Mouse (Mus musculus): Measurements from ENCODE around the gene Gck.

DNA sequence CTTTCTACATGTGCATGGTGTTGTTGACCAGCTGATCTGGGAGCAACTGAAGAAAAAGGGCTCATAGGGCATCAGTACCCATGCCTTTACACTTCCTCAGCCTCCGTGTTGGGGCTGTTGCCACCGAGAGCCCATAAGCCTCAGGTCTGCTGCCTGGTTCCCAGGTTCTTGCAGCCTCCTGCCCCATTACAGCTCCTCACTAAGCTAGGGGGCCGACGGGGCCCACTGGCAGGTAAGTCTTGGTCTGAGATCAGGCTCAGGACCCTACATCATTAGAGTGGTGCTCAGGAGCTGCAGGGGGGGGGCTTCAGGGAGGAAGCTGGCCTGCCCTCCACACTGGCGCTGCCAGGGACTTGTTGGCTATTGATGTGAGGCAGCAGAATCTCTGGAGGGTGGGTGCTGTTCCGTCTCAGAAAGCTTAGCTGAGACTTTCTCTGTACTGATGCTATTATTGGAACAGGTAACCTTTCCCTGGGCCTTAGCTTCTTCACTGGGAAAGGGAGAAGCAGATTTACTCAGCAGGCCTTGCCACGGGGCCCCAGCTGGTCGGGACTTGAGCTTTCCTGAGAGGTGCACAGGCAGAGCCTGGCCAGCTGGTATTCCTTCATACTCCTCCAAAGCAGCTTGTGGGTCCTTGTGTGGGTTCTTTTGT, 93.3 kb downstream of the Gck start:
- TF ChIP-seq FLI1 (IDR thresholded peaks at IDR 0.05; ENCODE audit: low read length) (no peak), GATA1 (IDR thresholded peaks at IDR 0.05; ENCODE audit: borderline replicate concordance, low read length) (no peak)
